Mouse (Mus musculus) right cerebral cortex, adult 2 months (tissue): ENCODE measurements at regions not wholly inside any gene's neighbourhood (a gene's known extent, or its start where the extent isn't known, plus 50 kb on each side); places are given as distances from the start of the nearest gene placed in this dataset.

Source experiments
- DNase-seq, 2 experiments: peaks; one replicate each; pipeline ENCODE4 v3.0.0; 2021 to 2022; ENCODE audit warnings: low spot score in 2 of 2

- no peak for DNase-seq
These were observed 131.9 kb upstream of the Zfp462 start for GRCm38 (mm10) chr4:54812740-54813634.

- DNase-seq, result peak in 1 of 2 experiments; percentile 23
These were observed 107.5 kb upstream of the Zfp462 start for GRCm38 (mm10) chr4:54837326-54837725.

GRCm38 (mm10) chr4:54838111-54838510 lies 106.7 kb upstream of the Zfp462 start:
- no peak for DNase-seq

- DNase-seq, result no peak
These were observed 106.1 kb upstream of the Zfp462 start for GRCm38 (mm10) chr4:54838794-54839193.

- DNase-seq, result no peak
These were observed 91.6 kb upstream of the Zfp462 start for GRCm38 (mm10) chr4:54852991-54853925.

GRCm38 (mm10) chr4:54858604-54859003 lies 86.2 kb upstream of the Zfp462 start:
- no peak for DNase-seq

- no peak for DNase-seq
These were observed 78.8 kb upstream of the Zfp462 start for GRCm38 (mm10) chr4:54866062-54866461.

- no peak for DNase-seq
These were observed 70.6 kb upstream of the Zfp462 start for GRCm38 (mm10) chr4:54874136-54874827.

GRCm38 (mm10) chr4:54875506-54875905 lies 69.3 kb upstream of the Zfp462 start:
- no peak for DNase-seq

- no peak for DNase-seq
These were observed 67.5 kb upstream of the Zfp462 start for GRCm38 (mm10) chr4:54877361-54877760.

GRCm38 (mm10) chr4:54878531-54878930 lies 66.3 kb upstream of the Zfp462 start:
- DNase-seq, result no peak

GRCm38 (mm10) chr4:54893288-54893687 lies 51.6 kb upstream of the Zfp462 start:
- no peak for DNase-seq
